ENCODE assay signal across 27 mouse cellular contexts in genomic region chr10:73086703-73087102, GRCm38 (mm10). TPM values are rescaled to one million over a fixed set of nuclear protein-coding genes. Genes with fewer than 3 reads are reported as not detected.
"Had no signal": no experiment of that assay in that cellular context is flagged by ENCODE, and none has a peak within 500 bp of the region (broad histone marks: within the 10 kb centered on the region; RNA-seq: fewer than 3 reads in every experiment).

No protein-coding gene starts in this region.

- ATAC-seq: hindbrain, postnatal 0 days; intestine, embryonic 16.5 days; liver, embryonic 12.5 days had no signal

- H3K4me3 ChIP-seq: heart, adult 2 months; heart, embryonic 13.5 days; heart, embryonic 15.5 days; hindbrain, embryonic 13.5 days; hindbrain, embryonic 15.5 days; kidney, embryonic 15.5 days; limb, embryonic 13.5 days; limb, embryonic 15.5 days; liver, embryonic 12.5 days had no signal

- DNase-seq: gastrocnemius, postnatal 14 days; gastrocnemius, postnatal 36 days; heart, adult 11 months; heart, adult 2 months; heart, postnatal 14 days; heart, postnatal 36 days; kidney, adult 11 months; kidney, adult 2 months; kidney, adult 9 months; kidney, postnatal 14 days; kidney, postnatal 36 days; layer of hippocampus, postnatal 36 days; left cerebral cortex, postnatal 4 days had no signal

- H3K4me1 ChIP-seq: heart, embryonic 13.5 days; heart, embryonic 15.5 days; hindbrain, embryonic 13.5 days; hindbrain, embryonic 15.5 days; kidney, embryonic 15.5 days; limb, embryonic 13.5 days; limb, embryonic 15.5 days; liver, embryonic 12.5 days had no signal

- H3K9ac ChIP-seq: heart, embryonic 13.5 days; heart, embryonic 15.5 days; hindbrain, embryonic 13.5 days; hindbrain, embryonic 15.5 days; kidney, embryonic 15.5 days; limb, embryonic 13.5 days; limb, embryonic 15.5 days; liver, embryonic 12.5 days; liver, embryonic 14.5 days had no signal

- H3K27ac ChIP-seq: heart, adult 2 months; heart, embryonic 13.5 days; heart, embryonic 15.5 days; hindbrain, embryonic 13.5 days; hindbrain, embryonic 15.5 days; hindbrain, postnatal 0 days; kidney, embryonic 15.5 days; kidney, postnatal 0 days; limb, embryonic 13.5 days; limb, embryonic 15.5 days; liver, embryonic 12.5 days; liver, embryonic 14.5 days had no signal

- H3K27me3 ChIP-seq: heart, embryonic 13.5 days; heart, embryonic 15.5 days; hindbrain, embryonic 13.5 days; hindbrain, embryonic 15.5 days; kidney, embryonic 15.5 days; limb, embryonic 13.5 days; limb, embryonic 15.5 days; liver, embryonic 12.5 days had no signal

- H3K4me2 ChIP-seq: heart, embryonic 11.5 days; heart, embryonic 13.5 days; heart, embryonic 15.5 days; hindbrain, embryonic 13.5 days; hindbrain, embryonic 15.5 days; kidney, embryonic 15.5 days; limb, embryonic 13.5 days; limb, embryonic 15.5 days; liver, embryonic 12.5 days had no signal

- H3K36me3 ChIP-seq: heart, embryonic 13.5 days; heart, embryonic 15.5 days; hindbrain, embryonic 13.5 days; hindbrain, embryonic 15.5 days; kidney, embryonic 15.5 days; limb, embryonic 13.5 days; limb, embryonic 15.5 days; liver, embryonic 12.5 days had no signal

- H3K9me3 ChIP-seq: heart, embryonic 13.5 days; heart, embryonic 15.5 days; hindbrain, embryonic 13.5 days; hindbrain, embryonic 15.5 days; kidney, embryonic 15.5 days; limb, embryonic 13.5 days; limb, embryonic 15.5 days; liver, embryonic 12.5 days had no signal

RNA-seq across cellular contexts. Expression of gene Pcdh15, which starts 12.4 kb away (rescaled TPM):
- total RNA-seq: hematopoietic stem cell, adult 5-6 weeks had no signal
